Mouse (Mus musculus) spleen, postnatal 14 days (tissue): ENCODE data around the gene Rgs21.

Experiments
- DNase-seq, 2 experiments: peaks; one replicate each; pipeline ENCODE4 v3.0.0; 2021 to 2022; ENCODE audit warnings: low spot score in 2 of 2

Rgs21 gene

GRCm38 (mm10) chr1:144567567-144567966 is at the start of gene Rgs21:
Gene Rgs21, minus strand, starts transcription at chr1:144567667.
- DNase-seq: no peak

- no peak for DNase-seq
These were observed 36.6 kb upstream of the Rgs21 start for GRCm38 (mm10) chr1:144604071-144604470.

- DNase-seq: no peak
These were observed 35.5 kb upstream of the Rgs21 start for GRCm38 (mm10) chr1:144602987-144603386.

GRCm38 (mm10) chr1:144579321-144579720 is 11.9 kb upstream of the Rgs21 start:
- no peak for DNase-seq

GRCm38 (mm10) chr1:144572972-144573371 is 5.5 kb upstream of the Rgs21 start:
- no peak for DNase-seq

GRCm38 (mm10) chr1:144569905-144570304 is 2.4 kb upstream of the Rgs21 start:
- no peak for DNase-seq

- no peak for DNase-seq
These were observed 22.3 kb downstream of the Rgs21 start for GRCm38 (mm10) chr1:144545142-144545541.

- no peak for DNase-seq
These were observed 22.9 kb downstream of the Rgs21 start for GRCm38 (mm10) chr1:144544497-144544961.

GRCm38 (mm10) chr1:144531746-144532145 is 35.7 kb downstream of the Rgs21 start:
- no peak for DNase-seq

- DNase-seq: no peak
These were observed 49.5 kb downstream of the Rgs21 start for GRCm38 (mm10) chr1:144517878-144518426.

GRCm38 (mm10) chr1:144502241-144502640 is 65.2 kb downstream of the Rgs21 start:
- no peak for DNase-seq

GRCm38 (mm10) chr1:144500423-144500822 is 67.0 kb downstream of the Rgs21 start:
- no peak for DNase-seq

- no peak for DNase-seq
These were observed 67.7 kb downstream of the Rgs21 start for GRCm38 (mm10) chr1:144499719-144500118.

GRCm38 (mm10) chr1:144498725-144499124 is 68.7 kb downstream of the Rgs21 start:
- no peak for DNase-seq

- no peak for DNase-seq
These were observed 69.4 kb downstream of the Rgs21 start for GRCm38 (mm10) chr1:144498051-144498450.

- DNase-seq: no peak
These were observed 74.1 kb downstream of the Rgs21 start for GRCm38 (mm10) chr1:144493336-144493735.

GRCm38 (mm10) chr1:144488223-144488835 is 79.1 kb downstream of the Rgs21 start:
- no peak for DNase-seq
